Mouse (Mus musculus) brain, embryonic 14.5 days (tissue): ENCODE results near the gene Mpg.

Experiments
- CTCF ChIP-seq: fragments of 200-500 bp; IDR thresholded peaks from 2 replicates; pipeline ENCODE4 v1.5.1; 2012; ENCODE audit warnings: inconsistent platforms, mild to moderate bottlenecking, moderate library complexity, borderline replicate concordance; ENCODE audit not compliant: insufficient read depth, insufficient read length; ENCODE audit errors: extremely low read depth
- POLR2A ChIP-seq: fragments of 200-500 bp; IDR thresholded peaks from 2 replicates; pipeline ENCODE4 v1.6.1; 2012; ENCODE audit warnings: mild to moderate bottlenecking, inconsistent platforms, borderline replicate concordance; ENCODE audit not compliant: poor library complexity, insufficient read depth, insufficient read length, severe bottlenecking; ENCODE audit errors: extremely low read depth

- TF ChIP-seq CTCF: no peak
- no peak for TF ChIP-seq POLR2A
These were observed 1.2 kb downstream of the Mpg start for GRCm38 (mm10) chr11:32227555-32227954.
